Mouse (Mus musculus): ENCODE data around the gene Maml3. TPM values are rescaled to one million over a fixed set of nuclear protein-coding genes. Genes with fewer than 3 reads are reported as not detected.

Maml3 gene
- polyA plus RNA-seq, 1 experiment from 2014 or later = 2.9 TPM

DNA sequence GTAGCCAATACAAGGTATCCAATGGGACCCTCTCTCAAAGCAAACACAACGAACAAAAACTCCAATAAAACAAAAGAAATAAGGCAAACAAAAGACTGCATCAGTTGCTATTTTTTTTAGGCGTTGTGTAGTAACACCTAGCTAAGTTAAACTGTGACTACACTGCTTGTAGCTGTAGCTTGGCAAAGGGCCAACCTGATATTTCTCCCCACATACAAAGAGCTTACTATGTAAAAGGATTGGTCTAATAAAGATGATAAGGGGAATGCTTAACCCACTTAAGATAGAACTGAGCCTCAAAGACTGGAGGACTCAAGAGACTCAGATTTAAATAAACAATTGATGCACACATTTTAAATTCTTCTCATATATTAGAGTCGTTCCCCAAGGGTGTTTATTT is 230.6 kb downstream of the Maml3 start:
- no peak for TF ChIP-seq EP300 (optimal IDR thresholded peaks at IDR 0.05)
- no peak for TF ChIP-seq CTCF (IDR thresholded peaks at IDR 0.05; ENCODE audit: low read depth)
- H3K27ac ChIP-seq (replicated peaks) = no peak overlapping the region
- H3K4me1 ChIP-seq (replicated peaks; ENCODE audit: control insufficient read depth, insufficient read depth) = peaks cover 5% of the 10 kb centered on the region; the same call in 1 of the 2 replicates
- H3K36me3 ChIP-seq (ENCODE audit: control insufficient read depth, insufficient read depth, low read length) = no peaks in the 10 kb centered on the region
- no peak overlapping the region for H3K9ac ChIP-seq (ENCODE audit: low read length)
- H3K4me2 ChIP-seq (replicated peaks; ENCODE audit: low read depth) = no peak overlapping the region
- DNase-seq (ENCODE audit: low spot score) (peak; percentile 46), ATAC-seq (ENCODE audit: low FRiP score, low TSS enrichment) (peak; percentile 61; the same call in 1 of the 2 replicates)
- WGBS = 45% methylated on average over 3 of the region's 3 CpGs
- H3K4me3 ChIP-seq (ENCODE audit: low read depth, low read length) = no peak overlapping the region
- no peaks in the 10 kb centered on the region for H3K9me3 ChIP-seq (ENCODE audit: control insufficient read depth, low read length)
- no peaks in the 10 kb centered on the region for H3K27me3 ChIP-seq (ENCODE audit: control insufficient read depth, insufficient read depth, low read length)

DNA sequence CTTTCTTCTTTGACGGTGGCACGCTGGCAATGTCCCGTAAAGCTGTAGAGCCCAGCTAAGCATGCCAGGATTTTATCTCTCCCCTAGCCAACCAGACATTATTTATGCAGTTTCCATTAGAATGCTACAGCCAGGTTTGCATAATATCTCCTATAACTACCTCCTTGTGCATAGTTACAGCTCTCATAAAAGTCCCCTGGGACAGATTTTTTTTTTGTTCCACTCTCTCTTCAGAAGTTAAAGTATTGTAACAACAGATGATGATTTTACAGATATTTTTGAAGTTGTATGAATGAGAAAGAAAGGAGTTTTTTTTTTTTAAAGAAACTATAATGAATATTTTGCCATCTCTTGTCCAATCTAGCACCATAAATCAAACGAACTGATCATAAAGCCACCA is 232.1 kb downstream of the Maml3 start:
- H3K9me3 ChIP-seq (ENCODE audit: control insufficient read depth, low read length) = no peaks in the 10 kb centered on the region
- H3K27me3 ChIP-seq (ENCODE audit: control insufficient read depth, insufficient read depth, low read length) = no peaks in the 10 kb centered on the region
- no peak for TF ChIP-seq EP300 (optimal IDR thresholded peaks at IDR 0.05)
- no peak overlapping the region for H3K27ac ChIP-seq (replicated peaks)
- WGBS = 45% methylated on average over 4 of the region's 4 CpGs
- H3K4me1 ChIP-seq (replicated peaks; ENCODE audit: control insufficient read depth, insufficient read depth) = peaks cover 7% of the 10 kb centered on the region
- no peak overlapping the region for H3K4me2 ChIP-seq (replicated peaks; ENCODE audit: low read depth)
- no peak for ATAC-seq (ENCODE audit: low FRiP score, low TSS enrichment)
- H3K4me3 ChIP-seq (ENCODE audit: low read depth, low read length) = no peak overlapping the region
- no peaks in the 10 kb centered on the region for H3K36me3 ChIP-seq (ENCODE audit: control insufficient read depth, insufficient read depth, low read length)
- DNase-seq (ENCODE audit: low spot score) = no peak
- no peak overlapping the region for H3K9ac ChIP-seq (ENCODE audit: low read length)

DNA sequence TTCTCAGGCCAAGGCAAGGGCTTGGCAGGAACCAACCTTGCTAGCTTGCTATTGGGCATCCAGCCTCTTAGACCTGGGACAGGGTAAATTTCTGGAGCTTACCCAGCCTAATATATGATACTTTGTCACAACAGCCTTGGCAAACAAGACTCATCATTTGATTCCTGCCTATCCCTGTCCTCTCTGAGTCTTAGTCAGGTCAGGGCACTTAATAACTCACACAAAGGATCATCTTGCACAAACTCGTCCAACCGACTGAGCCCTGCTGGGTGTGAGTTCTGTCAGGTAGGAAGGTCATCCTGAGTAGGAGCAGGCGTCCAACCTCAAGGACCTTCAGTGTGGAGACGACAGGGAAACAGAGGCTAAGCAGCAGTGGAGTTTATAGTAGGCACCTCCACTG is 233.5 kb downstream of the Maml3 start:
- no peak overlapping the region for H3K27ac ChIP-seq (replicated peaks)
- no peak overlapping the region for H3K9ac ChIP-seq (ENCODE audit: low read length)
- ATAC-seq (ENCODE audit: low FRiP score, low TSS enrichment) (no peak), DNase-seq (ENCODE audit: low spot score) (no peak)
- TF ChIP-seq CTCF (IDR thresholded peaks at IDR 0.05; ENCODE audit: low read depth) (no peak), EP300 (optimal IDR thresholded peaks at IDR 0.05) (no peak)
- H3K4me3 ChIP-seq (ENCODE audit: low read depth, low read length) = no peak overlapping the region
- no peak overlapping the region for H3K4me2 ChIP-seq (replicated peaks; ENCODE audit: low read depth)
- peaks cover 7% of the 10 kb centered on the region for H3K4me1 ChIP-seq (replicated peaks; ENCODE audit: control insufficient read depth, insufficient read depth)
- no peaks in the 10 kb centered on the region for H3K36me3 ChIP-seq (ENCODE audit: control insufficient read depth, insufficient read depth, low read length)
- no peaks in the 10 kb centered on the region for H3K27me3 ChIP-seq (ENCODE audit: control insufficient read depth, insufficient read depth, low read length)
- WGBS = 71% methylated on average over 4 of the region's 4 CpGs
- H3K9me3 ChIP-seq (ENCODE audit: control insufficient read depth, low read length) = no peaks in the 10 kb centered on the region

DNA sequence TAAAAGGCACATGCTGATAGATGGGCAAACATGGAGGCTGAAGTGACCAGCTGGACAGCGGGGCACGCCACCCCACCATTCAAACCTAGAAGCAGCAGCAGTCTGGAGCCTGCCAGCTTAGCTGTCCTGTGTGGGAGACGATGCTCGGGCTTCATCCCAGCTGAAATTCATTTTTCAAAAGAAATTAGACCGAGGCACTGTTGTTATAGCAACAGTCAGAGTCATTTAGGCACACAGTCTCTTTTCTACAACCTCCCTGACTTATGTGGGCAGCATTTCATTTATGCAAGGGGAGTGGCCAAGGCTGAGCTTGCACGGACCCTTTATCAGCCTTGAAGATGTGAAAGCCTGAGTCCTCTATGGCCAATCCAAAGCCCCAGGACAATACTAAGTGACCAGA is 234.9 kb downstream of the Maml3 start:
- Histone ChIP-seq H3K9me3 (ENCODE audit: control insufficient read depth, low read length) (no peaks in the 10 kb centered on the region), H3K9ac (ENCODE audit: low read length) (no peak overlapping the region), H3K27ac (replicated peaks) (0 out of 2 replicates have a peak overlapping the region, but pooled peaks have one; percentile 2), H3K36me3 (ENCODE audit: control insufficient read depth, insufficient read depth, low read length) (no peaks in the 10 kb centered on the region), H3K27me3 (ENCODE audit: control insufficient read depth, insufficient read depth, low read length) (no peaks in the 10 kb centered on the region), H3K4me2 (replicated peaks; ENCODE audit: low read depth) (no peak overlapping the region), H3K4me3 (ENCODE audit: low read depth, low read length) (no peak overlapping the region), H3K4me1 (replicated peaks; ENCODE audit: control insufficient read depth, insufficient read depth) (peaks cover 7% of the 10 kb centered on the region)
- ATAC-seq (ENCODE audit: low FRiP score, low TSS enrichment) (no peak), DNase-seq (ENCODE audit: low spot score) (no peak)
- TF ChIP-seq CTCF (IDR thresholded peaks at IDR 0.05; ENCODE audit: low read depth) (no peak), EP300 (optimal IDR thresholded peaks at IDR 0.05) (no peak)
- 69% methylated on average over 6 of the region's 6 CpGs for WGBS

DNA sequence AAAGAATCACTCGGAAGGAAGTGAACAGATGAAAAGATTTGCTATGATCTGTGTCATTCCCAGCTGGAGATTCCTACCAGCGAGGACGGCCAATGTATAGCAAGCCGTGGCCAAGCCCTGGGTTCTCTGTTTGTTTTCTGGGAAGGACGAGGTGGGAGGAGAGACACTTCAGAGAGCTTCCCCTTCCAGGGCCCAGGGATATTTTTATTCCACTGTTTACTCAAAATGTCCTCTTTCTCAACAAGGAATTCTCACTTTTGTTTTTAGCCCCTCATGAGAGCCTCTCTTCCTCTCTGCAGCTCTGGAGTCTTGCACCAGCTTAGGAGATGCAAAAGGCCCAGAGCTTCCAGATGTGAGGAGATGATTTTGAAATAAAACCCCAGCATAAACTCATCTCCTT is 236.0 kb downstream of the Maml3 start:
- H3K4me2 ChIP-seq (replicated peaks; ENCODE audit: low read depth) = peak overlapping the region; percentile 32; the same call in 1 of the 2 replicates
- no peak overlapping the region for H3K4me3 ChIP-seq (ENCODE audit: low read depth, low read length)
- TF ChIP-seq EP300 (optimal IDR thresholded peaks at IDR 0.05) (no peak), CTCF (IDR thresholded peaks at IDR 0.05; ENCODE audit: low read depth) (no peak)
- no peaks in the 10 kb centered on the region for H3K27me3 ChIP-seq (ENCODE audit: control insufficient read depth, insufficient read depth, low read length)
- ATAC-seq (ENCODE audit: low FRiP score, low TSS enrichment) = peak; percentile 38; the same call in 1 of the 2 replicates
- no peaks in the 10 kb centered on the region for H3K36me3 ChIP-seq (ENCODE audit: control insufficient read depth, insufficient read depth, low read length)
- H3K9ac ChIP-seq (ENCODE audit: low read length) = no peak overlapping the region
- H3K9me3 ChIP-seq (ENCODE audit: control insufficient read depth, low read length) = no peaks in the 10 kb centered on the region
- peak overlapping the region; percentile 45; the same call in 1 of the 2 replicates for H3K27ac ChIP-seq (replicated peaks)
- H3K4me1 ChIP-seq (replicated peaks; ENCODE audit: control insufficient read depth, insufficient read depth) = peaks cover 7% of the 10 kb centered on the region
- no peak for DNase-seq (ENCODE audit: low spot score)
- WGBS = 2% methylated on average over 5 of the region's 5 CpGs

DNA sequence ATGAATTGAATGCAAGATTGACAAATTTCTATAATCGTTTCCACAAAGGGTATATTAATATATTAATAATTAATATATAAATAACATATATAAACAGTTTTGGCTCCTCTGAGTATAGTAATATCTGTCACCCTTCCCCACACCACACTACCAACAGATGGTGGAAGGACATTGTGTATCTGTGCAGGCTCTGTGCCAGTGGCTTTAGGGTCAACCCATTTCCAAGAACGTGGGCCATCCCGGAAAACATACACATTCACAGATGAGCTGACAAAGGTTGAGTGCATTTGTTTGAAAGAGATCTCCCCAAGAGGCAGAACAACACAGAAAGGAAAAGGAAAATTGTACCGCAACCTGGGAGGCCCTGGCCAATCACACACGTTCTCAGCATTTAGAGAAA is 238.4 kb downstream of the Maml3 start:
- no peak for TF ChIP-seq CTCF (IDR thresholded peaks at IDR 0.05; ENCODE audit: low read depth)
- no peak for TF ChIP-seq EP300 (optimal IDR thresholded peaks at IDR 0.05)
- DNase-seq (ENCODE audit: low spot score) = no peak
- Histone ChIP-seq H3K9me3 (ENCODE audit: control insufficient read depth, low read length) (no peaks in the 10 kb centered on the region), H3K4me3 (ENCODE audit: low read depth, low read length) (no peak overlapping the region), H3K36me3 (ENCODE audit: control insufficient read depth, insufficient read depth, low read length) (no peaks in the 10 kb centered on the region), H3K4me1 (replicated peaks; ENCODE audit: control insufficient read depth, insufficient read depth) (peaks cover 7% of the 10 kb centered on the region), H3K9ac (ENCODE audit: low read length) (no peak overlapping the region), H3K27ac (replicated peaks) (no peak overlapping the region), H3K27me3 (ENCODE audit: control insufficient read depth, insufficient read depth, low read length) (no peaks in the 10 kb centered on the region), H3K4me2 (replicated peaks; ENCODE audit: low read depth) (no peak overlapping the region)
- 79% methylated on average over 5 of the region's 5 CpGs for WGBS
- ATAC-seq (ENCODE audit: low FRiP score, low TSS enrichment) = no peak

Data from stomach, postnatal 0 days (tissue).